In genomic region chr4:156108606-156109546, GRCm38 (mm10) we compare ENCODE assay signal across 8 mouse cellular contexts. TPM values are rescaled to one million over a fixed set of nuclear protein-coding genes. Genes with fewer than 3 reads are reported as not detected.
DNase-seq lines count a peak whose midpoint lies in the region; ATAC-seq lines count a peak whose summit lies in the region.

No protein-coding gene starts in this region.

- no peaks in the 10 kb centered on the region for H3K9me3 ChIP-seq in liver, embryonic 16.5 days (replicated peaks; ENCODE audit: control insufficient read depth, low read length)
- H3K9me3 ChIP-seq in neural tube, embryonic 13.5 days = no peaks in the 10 kb centered on the region

- H3K9ac ChIP-seq in liver, embryonic 16.5 days (ENCODE audit: low read depth, low read length) = peak overlapping the region; percentile 64
- peak overlapping the region; percentile 75 for H3K9ac ChIP-seq in neural tube, embryonic 13.5 days

- H3K4me1 ChIP-seq in liver, embryonic 16.5 days (ENCODE audit: control insufficient read depth, low read depth, low read length) = peaks cover 18% of the 10 kb centered on the region
- peaks cover 11% of the 10 kb centered on the region for H3K4me1 ChIP-seq in neural tube, embryonic 13.5 days (replicated peaks)

- H3K27me3 ChIP-seq in liver, embryonic 16.5 days (ENCODE audit: control insufficient read depth, insufficient read depth, low read depth, low read length) = no peaks in the 10 kb centered on the region
- H3K27me3 ChIP-seq in neural tube, embryonic 13.5 days = no peaks in the 10 kb centered on the region

- H3K36me3 ChIP-seq in liver, embryonic 16.5 days (ENCODE audit: control insufficient read depth, insufficient read depth) = no peaks in the 10 kb centered on the region
- H3K36me3 ChIP-seq in neural tube, embryonic 13.5 days = no peaks in the 10 kb centered on the region

- H3K4me2 ChIP-seq in liver, embryonic 16.5 days (ENCODE audit: low read depth, low read length) = peak overlapping the region; percentile 73
- peak overlapping the region; percentile 71 for H3K4me2 ChIP-seq in neural tube, embryonic 13.5 days

- H3K4me3 ChIP-seq in liver, embryonic 16.5 days (ENCODE audit: low read depth, low read length) = peak overlapping the region; percentile 83
- H3K4me3 ChIP-seq in neural tube, embryonic 13.5 days = peak overlapping the region; percentile 80

- ATAC-seq in common myeloid progenitor, adult 5-6 weeks (replicated peaks; ENCODE audit: low read depth, poor library complexity, severe bottlenecking) = peak; percentile 49
- ATAC-seq in liver, embryonic 16.5 days (ENCODE audit: low read depth) = peak; percentile 31
- peak; percentile 57 for ATAC-seq in neural tube, embryonic 13.5 days (ENCODE audit: low read depth)

- WGBS in liver, embryonic 16.5 days (ENCODE audit: insufficient replicate concordance) = 21% methylated on average over 13 of the region's 13 CpGs
- WGBS in neural tube, embryonic 13.5 days = 28% methylated on average over 13 of the region's 13 CpGs

- peak; percentile 80 for DNase-seq in A20 (ENCODE audit: low read depth, low spot score)
- peak; percentile 6 for DNase-seq in T-cell, adult 2 months (ENCODE audit: low spot score)
- DNase-seq in gastrocnemius, postnatal 36 days = peak; percentile 29 to 50
- DNase-seq in kidney, adult 11 months = peak; percentile 60
- peak; percentile 33 for DNase-seq in thymus, postnatal 25 days

- H3K27ac ChIP-seq in liver, embryonic 16.5 days (ENCODE audit: low read length) = peak overlapping the region; percentile 77
- peak overlapping the region; percentile 85 for H3K27ac ChIP-seq in neural tube, embryonic 13.5 days (replicated peaks)

- intact Hi-C loops in gastrocnemius, postnatal 36 days (cut with DNase I) = no loop called here

RNA-seq across cellular contexts. Expression of gene 9430015G10Rik, which starts 0.9 kb away (rescaled TPM):
- 34.1 and 42.2 TPM in 2 replicates for total RNA-seq in common myeloid progenitor, adult 5-6 weeks (2017)
- 1 to 10 TPM; 3.1 to 4.7 TPM for total RNA-seq in gastrocnemius, postnatal 36 days (2021)
- polyA plus RNA-seq in liver, embryonic 16.5 days (2015; fragmentation: Nextera tagmentation; extraction: Ambion mirVana) = 11.4 and 13.4 TPM in 2 replicates
- polyA plus RNA-seq in neural tube, embryonic 13.5 days (2015; fragmentation: Nextera tagmentation; extraction: Ambion mirVana) = 25.0 and 27.7 TPM in 2 replicates

RNA-seq across cellular contexts. Expression of gene Rnf223, which starts 21.4 kb away (rescaled TPM):
- total RNA-seq in common myeloid progenitor, adult 5-6 weeks (2017) = 0.05 TPM in 1 of 2 replicates, not detected in the other
- not detected for total RNA-seq in gastrocnemius, postnatal 36 days (2021)
- polyA plus RNA-seq in liver, embryonic 16.5 days (2015; fragmentation: Nextera tagmentation; extraction: Ambion mirVana) = 0.06 and 0.09 TPM in 2 replicates
- polyA plus RNA-seq in neural tube, embryonic 13.5 days (2015; fragmentation: Nextera tagmentation; extraction: Ambion mirVana) = 0.66 and 0.69 TPM in 2 replicates

RNA-seq across cellular contexts. Expression of gene Ttll10, which starts 49.7 kb away (rescaled TPM):
- total RNA-seq in common myeloid progenitor, adult 5-6 weeks (2017) = not detected in 2 replicates
- total RNA-seq in gastrocnemius, postnatal 36 days (2021) = not detected
- 0.29 and 0.33 TPM in 2 replicates for polyA plus RNA-seq in liver, embryonic 16.5 days (2015; fragmentation: Nextera tagmentation; extraction: Ambion mirVana)
- not detected in 2 replicates for polyA plus RNA-seq in neural tube, embryonic 13.5 days (2015; fragmentation: Nextera tagmentation; extraction: Ambion mirVana)

Comparison
In these comparisons a context has a peak if more than half of its experiments do, and no peak if none do; other contexts are left out.
1. Peak in every context shown above with its lines: DNase-seq, ATAC-seq, H3K4me3 ChIP-seq and H3K27ac ChIP-seq.
2. DNase-seq: peak in every context shown above with its lines; median percentile 80 in A20; 60 in kidney, adult 11 months; 40 in gastrocnemius, postnatal 36 days; 33 in thymus, postnatal 25 days; 6 in T-cell, adult 2 months.